Mouse (Mus musculus): ENCODE data around the gene Arhgef2. TPM values are rescaled to one million over a fixed set of nuclear protein-coding genes. Genes with fewer than 3 reads are reported as not detected.

Arhgef2 gene
- total RNA-seq, 2 experiments from 2014 or later = 41.9 to 96.0 TPM

DNA sequence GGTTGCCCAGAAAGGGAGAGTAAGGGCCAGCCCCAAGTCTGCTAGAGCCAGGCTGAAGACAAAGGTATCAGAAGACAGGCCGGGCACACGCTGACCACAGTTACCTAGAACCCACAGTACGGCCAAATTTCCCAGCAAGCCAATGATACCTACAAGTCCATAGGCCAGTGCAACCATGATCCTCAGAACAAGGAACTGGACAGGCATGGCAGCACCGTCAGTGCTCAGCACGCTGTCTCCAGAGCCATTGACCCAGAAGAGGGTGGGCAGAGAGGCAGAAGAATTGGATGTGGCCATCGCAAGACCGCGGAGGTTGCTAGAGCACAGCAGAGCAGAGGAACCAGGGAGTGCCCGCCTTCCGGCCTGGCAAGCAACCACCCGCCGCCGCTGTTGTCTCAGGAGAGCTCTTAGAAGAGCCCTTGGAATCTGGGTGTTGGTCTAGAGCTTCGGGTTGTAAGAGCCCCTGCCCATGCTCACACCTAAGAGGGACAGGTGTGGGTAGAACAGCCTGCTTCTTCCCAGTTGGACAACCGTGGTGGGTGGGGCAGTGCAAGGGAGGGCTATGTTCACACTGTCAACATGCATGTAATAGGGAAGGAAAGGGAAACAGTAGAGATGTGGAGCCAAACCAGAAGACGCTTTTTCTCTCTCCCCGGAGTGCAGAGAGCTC lies 47.2 kb downstream of the Arhgef2 start, which contains the start of gene Rxfp4:
TSS of gene Rxfp4 (minus strand) at position 297 of the 670 bp plus-strand sequence.
- no peak for ATAC-seq (replicated peaks; ENCODE audit: low FRiP score, low TSS enrichment, poor library complexity, severe bottlenecking)

DNA sequence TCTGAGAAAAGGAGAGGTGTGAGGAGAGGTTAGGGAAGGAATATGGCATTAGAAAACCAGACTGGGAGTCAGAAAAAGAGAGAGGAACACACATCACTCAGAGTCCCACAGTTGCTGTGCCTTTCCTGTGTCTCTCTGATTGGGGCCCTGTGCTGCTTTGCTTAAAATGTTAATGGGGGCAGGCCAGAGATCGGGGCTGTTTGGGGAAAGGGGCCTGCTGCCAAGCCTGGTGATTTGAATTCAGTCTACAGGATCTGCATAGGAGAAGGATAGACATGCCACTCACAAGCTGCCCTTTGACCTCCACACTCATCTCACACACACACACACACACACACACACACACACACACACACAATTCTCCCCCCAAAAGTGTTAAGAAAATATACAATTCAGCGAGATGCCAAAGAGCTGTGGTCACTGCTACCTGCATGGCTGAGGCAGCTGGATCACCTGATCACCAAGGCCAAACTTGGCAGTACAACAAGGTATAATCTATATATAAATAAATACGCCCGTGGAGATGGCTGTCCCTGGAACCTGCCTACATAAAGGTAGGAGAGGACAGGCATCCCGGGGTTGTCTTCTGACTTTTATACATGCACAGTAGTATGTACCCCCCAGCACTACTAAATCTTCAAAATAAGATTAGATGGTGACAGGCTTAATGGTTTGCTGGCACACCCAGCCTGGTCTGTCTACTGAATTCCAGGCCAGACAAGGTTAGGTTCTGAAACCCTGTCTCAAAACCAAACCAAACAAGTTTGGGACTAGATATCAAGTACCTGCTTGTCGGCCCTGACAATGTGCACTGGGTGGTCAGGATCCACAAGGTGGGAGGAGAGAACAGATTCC lies 48.0 kb downstream of the Arhgef2 start:
- no peak for ATAC-seq (replicated peaks; ENCODE audit: low FRiP score, low TSS enrichment, poor library complexity, severe bottlenecking)

DNA sequence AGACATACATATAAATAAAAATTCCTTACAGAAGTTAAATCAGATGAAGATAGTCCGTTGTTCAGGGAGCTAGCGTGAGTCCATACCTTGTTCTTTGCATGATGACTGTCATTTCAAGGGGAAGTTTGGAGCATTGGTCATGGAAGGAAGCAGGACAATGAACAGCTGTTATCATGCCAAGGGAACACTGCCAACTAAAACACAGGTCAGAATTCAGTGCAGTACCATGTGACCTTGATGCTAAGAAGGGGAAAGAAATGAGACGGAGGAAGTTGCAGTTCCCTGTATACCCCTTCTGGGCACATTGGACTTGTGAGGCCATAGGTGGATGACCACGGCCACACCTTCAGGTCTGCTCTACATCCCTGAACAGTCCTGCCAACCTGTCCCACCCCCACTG lies 48.9 kb downstream of the Arhgef2 start:
- no peak for ATAC-seq (replicated peaks; ENCODE audit: low FRiP score, low TSS enrichment, poor library complexity, severe bottlenecking)

DNA sequence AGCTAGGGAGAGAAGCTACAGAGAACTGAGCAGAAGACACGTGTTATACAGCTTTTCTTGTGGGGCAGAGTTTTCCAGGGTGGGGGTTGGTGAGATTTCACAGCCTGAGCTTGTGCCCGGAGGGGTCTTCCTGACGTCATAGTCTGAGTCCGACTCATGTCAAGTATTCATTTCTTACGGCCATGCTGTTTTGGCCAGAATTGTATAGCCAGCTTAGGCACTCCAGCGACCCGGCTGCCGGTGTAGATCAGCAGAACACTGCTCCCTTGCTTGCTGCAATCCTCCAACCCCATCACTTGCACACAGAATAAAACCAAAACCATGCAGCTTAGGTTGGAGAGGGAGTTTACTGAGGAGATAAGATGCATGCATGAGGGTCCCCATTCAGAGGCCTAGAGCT lies 49.9 kb downstream of the Arhgef2 start:
- ATAC-seq (replicated peaks; ENCODE audit: low FRiP score, low TSS enrichment, poor library complexity, severe bottlenecking) = no peak

DNA sequence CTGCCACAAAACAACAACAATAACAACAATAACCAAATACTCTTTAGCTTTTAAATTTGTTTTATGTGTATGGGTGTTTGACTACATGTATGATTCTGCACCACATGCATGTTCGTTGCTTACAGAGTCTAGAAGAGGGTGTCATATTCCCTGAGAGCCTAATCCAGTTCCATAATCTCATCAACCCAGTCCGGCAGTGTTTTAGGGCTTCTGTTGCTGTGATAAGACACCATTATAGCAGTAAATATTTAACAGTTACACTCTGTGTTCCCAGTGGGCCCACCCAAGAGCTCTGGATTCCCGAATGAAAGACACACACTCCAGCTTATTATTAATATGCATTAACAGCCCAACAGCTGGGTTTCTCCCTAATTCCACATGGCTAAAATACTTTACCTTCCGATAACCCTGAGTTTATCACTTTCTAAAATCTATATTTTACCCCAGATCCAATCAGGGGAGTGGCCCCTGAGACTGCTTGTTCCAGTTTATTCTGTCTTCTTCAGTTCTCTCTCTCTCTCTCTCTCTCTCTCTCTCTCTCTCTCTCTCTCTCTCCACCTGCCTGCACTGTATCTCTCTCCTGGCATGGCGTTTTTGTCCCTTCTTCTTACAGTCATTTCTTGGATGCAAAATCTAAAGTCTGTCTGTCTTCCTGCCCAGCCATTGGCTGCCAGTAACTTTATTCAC lies 52.8 kb downstream of the Arhgef2 start:
- ATAC-seq (replicated peaks; ENCODE audit: low FRiP score, low TSS enrichment, poor library complexity, severe bottlenecking) = no peak

DNA sequence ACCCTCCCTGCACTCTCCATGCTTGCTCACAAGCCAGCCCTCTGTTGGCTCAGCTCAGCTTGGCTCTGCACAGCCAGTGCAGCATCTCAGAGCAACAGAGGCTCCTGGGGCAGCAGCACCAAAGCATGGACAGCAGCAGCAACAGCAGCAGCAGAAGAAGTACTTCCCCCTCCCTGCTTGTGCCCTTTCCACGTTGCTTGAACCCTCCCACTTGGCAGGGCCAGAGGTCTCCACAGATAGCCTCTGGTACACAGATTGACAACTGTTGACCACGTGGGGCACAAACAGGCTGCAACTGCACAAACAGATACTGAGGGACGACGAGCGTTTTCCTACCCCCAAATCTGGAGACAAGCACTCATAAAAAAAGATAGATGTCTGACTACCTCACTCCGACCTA lies 54.0 kb downstream of the Arhgef2 start:
- peak; percentile 50 for ATAC-seq (replicated peaks; ENCODE audit: low FRiP score, low TSS enrichment, poor library complexity, severe bottlenecking)

DNA sequence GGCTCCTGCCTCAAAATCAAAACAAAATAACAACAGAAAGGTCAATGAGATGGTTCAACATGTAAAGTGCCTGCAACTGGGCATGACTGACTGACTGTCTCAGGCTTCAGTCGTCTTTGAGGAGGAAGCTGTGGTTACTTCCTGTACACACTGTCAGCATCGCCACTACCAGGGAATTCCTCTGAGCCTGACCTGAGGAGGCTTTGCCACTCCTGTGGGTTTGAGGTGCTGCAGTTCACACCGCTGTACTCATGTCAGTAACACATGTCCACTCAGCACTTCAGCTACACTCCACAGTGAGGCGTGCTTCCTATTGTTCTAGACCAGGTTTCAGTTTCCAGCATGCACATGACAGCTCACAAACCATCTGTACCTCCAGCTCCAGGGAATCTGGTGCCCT lies 58.3 kb downstream of the Arhgef2 start:
- ATAC-seq (replicated peaks; ENCODE audit: low FRiP score, low TSS enrichment, poor library complexity, severe bottlenecking) = 0 out of 2 replicates have a peak, but pooled peaks have one; percentile 22

DNA sequence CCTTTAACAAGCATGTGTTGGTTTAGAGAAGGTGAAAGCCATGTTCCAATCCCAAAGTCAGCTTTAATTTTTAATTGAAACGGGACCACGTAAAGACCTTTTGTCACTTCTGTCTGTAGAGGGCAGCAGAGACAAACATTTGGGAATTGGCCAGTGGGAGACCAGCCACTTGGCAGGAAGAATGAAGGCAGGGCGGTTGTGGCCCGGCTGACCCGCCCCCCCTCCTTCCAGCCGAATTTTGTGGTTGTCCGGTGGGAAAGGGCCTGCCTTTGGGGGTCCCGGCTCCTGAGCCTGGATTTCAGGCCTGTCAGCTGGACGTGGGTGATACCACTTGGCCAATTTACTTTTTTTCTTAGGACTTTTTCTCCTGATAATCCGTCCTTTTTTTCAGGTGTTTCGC lies 71.6 kb downstream of the Arhgef2 start:
- ATAC-seq (replicated peaks; ENCODE audit: low FRiP score, low TSS enrichment, poor library complexity, severe bottlenecking) = peak; percentile 89

DNA sequence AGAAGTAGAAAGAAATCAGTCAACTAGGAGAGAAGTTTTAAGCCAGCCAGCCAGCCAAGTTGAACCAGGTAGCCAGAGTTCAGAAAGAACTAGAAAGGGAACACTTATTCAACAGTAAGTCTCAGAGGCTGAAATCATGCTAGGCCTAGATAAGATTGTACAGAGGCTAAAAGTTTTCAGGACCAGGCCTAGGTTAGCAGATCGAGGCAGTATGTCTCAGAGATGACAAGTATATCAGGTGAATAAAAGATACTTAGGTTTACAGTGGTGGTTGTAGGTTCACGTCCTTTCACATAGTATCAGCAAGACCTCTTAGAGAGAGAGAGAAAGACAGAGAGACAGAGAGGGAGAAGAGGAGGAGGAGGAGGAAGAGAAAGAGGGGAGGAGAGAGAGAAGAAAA lies 78.0 kb downstream of the Arhgef2 start:
- no peak for ATAC-seq (replicated peaks; ENCODE audit: low FRiP score, low TSS enrichment, poor library complexity, severe bottlenecking)

DNA sequence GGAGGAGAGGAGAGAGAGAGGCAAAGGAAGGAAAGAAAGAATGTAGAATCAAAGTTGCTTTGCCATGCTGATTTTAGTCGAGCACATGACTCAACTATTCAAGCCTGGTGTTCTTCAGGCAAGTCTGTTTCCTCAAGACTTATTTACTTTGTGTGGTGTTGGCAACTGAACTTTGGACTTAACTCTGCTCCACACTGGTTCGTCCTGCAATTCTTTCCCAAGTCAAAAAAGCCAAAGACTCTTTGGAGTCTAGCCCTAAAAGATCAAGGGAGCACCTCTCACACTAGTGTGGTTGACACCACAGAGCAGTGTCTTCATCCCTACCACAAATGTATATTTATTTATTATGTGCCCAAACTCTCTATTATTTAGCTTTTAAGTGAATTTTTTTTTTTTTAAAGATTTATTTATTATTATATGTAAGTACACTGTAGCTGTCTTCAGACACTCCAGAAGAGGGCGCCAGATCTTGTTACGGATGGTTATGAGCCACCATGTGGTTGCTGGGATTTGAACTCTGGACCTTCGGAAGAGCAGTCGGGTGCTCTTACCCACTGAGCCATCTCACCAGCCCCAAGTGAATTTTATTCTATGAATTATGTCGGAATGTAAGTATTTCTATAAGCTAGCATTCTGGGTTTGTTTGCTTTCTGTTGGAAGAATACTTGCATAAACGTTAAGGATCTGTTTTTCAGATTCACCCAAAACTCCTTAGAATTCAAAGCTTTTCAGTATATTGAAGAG lies 78.6 kb downstream of the Arhgef2 start:
- ATAC-seq (replicated peaks; ENCODE audit: low FRiP score, low TSS enrichment, poor library complexity, severe bottlenecking) = no peak

DNA sequence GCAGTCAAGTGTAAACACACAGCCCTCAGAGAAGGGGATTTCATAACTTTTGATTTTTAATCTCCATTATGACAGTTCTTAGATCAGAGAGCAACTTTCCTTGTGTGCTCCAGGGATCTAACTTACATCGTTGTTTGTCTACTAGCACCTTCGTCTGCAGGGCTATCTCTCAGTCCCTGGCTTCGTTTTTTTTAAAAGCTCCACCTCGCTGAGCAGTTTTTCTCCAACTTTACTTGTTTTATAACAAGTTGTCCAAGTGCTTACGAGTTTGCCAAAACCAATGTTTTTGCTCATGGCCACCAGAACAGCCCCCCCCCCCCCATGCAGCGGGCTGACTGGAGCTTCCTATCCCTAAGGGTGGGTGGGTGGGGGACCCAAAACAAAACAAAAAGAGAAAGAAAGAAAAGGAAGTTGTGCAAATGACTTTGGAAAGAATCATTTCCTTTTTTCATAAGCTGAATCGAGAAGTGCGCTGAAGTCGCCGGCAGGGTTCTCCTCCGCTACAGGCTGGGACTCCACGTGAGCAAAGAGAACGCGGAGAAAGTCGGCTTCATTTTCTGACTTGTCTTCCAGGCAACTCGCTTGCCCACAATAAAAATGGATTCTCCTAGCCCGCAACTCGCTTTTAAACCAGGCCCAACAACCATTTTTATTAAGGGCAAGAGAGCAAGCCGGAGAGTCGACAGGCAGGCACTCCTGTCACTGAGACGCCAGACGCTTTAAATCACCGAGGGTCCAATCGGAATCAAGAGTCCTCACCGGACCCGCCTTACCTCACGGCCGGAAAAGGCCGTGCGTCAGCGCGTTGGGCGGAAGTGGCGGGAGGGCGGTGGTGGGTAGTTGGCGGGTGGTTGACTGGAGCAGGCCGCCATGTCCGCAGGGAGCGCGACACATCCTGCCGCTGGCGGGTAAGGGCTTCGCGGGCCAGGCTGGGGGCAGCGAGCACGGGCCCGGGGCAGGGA lies 79.5 kb downstream of the Arhgef2 start, which contains the start of gene Khdc4:
TSS of gene Khdc4 (plus strand) at position 824 of the 962 bp plus-strand sequence.
- peak; percentile 99 for ATAC-seq (replicated peaks; ENCODE audit: low FRiP score, low TSS enrichment, poor library complexity, severe bottlenecking)

DNA sequence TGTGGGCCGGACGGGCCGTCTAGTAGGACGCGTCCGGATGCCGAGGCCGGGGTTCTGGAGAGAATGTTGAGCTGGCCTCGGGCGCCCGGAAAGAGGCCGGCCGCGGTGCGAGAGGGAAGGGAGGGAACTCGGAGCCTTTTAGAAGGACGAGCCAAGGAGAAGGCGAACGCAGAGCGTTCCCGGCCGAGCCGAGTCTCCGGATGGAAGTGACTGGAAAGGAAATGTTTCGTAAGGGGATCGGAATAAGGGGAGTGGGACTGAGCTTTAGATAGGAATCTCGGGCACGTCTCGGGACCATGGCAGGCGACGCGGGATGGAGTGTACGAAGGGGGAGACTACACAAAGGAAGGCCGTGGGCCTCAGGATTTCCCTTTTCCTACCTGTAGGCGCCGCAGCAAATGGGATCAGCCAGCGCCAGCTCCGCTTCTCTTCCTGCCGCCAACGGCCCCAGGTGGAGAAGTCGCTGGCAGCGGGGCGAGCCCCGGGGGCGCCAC lies 80.2 kb downstream of the Arhgef2 start:
- ATAC-seq (replicated peaks; ENCODE audit: low FRiP score, low TSS enrichment, poor library complexity, severe bottlenecking) = peak; percentile 19

DNA sequence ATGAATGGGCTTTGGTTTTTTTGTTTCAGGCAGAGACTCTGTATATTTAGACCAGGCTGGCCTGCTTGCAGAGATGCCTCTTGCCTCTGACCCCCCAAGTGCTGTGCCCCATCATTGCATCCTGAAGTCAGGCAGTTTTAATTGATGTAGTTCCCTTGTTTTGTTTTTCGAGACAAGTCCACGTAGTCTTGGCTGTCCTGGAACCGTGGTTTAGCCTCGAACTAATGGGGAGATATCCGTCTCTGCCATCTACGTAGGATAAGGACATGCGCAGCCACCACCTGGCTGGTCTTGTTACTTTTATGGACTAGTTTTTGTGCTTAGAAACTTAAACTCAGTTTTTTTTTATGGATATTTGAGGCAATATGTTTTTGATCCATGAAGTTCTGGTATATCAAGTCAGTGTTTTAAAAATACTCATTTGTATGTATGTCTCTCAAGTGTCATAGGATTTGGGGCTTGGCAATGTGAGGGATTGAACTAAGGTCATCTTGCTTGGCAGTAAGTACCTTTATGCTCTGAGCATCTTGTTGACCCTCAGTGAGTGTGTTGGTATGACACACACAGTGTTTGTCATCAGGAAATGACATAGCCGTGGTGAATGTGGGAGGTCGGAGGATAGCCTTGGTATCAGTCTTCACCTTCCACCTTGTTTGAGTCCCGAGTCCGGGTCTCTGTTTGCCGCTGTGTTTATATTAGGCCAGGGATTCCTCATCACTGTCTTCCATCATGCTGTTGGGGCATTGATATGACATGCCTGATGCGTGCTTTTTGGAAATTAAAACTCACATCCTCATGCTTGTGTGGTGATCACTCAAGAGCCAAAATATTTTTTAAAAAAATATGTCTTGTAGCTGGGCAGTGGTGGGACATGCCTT lies 81.2 kb downstream of the Arhgef2 start:
- ATAC-seq (replicated peaks; ENCODE audit: low FRiP score, low TSS enrichment, poor library complexity, severe bottlenecking) = no peak

DNA sequence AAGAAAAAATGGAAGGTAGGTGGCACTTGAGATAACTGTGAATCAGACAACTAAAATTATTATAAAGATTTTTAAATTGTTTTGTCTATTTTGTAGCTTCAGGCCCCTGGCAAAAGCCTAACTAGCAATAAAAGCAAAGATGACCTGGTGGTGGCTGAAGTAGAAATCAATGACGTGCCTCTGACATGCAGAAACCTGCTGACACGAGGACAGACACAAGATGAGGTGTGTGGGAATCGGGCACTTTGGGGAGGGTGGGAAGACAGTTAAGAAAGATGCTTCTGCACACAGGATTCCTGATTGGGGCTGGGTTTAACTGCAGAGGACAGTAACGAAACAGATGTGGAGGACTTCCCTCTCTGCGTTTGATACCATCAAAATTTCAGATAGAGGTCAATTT lies 83.3 kb downstream of the Arhgef2 start:
- ATAC-seq (replicated peaks; ENCODE audit: low FRiP score, low TSS enrichment, poor library complexity, severe bottlenecking) = no peak

DNA sequence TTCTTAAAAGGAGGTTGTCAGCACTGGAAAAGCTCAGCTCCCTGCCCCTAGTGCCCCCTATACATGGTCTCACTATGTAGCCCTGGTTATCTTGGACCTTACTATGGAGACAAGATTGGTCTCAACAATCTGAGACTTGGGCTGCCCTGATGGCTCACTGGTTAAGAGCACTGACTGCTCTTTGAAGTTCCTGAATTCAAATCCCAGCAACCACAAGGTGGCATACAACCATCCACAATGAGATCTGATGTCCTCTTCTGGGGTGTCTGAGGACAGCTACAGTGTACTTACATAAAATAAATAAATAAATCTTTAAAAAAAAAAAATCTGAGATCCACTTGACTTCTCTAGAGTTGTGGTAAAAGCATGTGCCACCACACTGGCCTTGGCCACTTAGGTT lies 89.8 kb downstream of the Arhgef2 start:
- no peak for ATAC-seq (replicated peaks; ENCODE audit: low FRiP score, low TSS enrichment, poor library complexity, severe bottlenecking)

Measured in megakaryocyte-erythroid progenitor cell, adult 5-6 weeks (primary cell).